Mouse (Mus musculus) small intestine, adult 2 months (tissue): ENCODE results near the gene Mapk1ip1.

Experiments used
- CTCF ChIP-seq: fragments of 200-500 bp; IDR thresholded peaks from 2 replicates; pipeline ENCODE4 v1.5.1; 2012; ENCODE audit warnings: low read depth, mild to moderate bottlenecking, control low read depth, inconsistent platforms, low read length, moderate library complexity, mixed read lengths; ENCODE audit not compliant: insufficient replicate concordance, insufficient read length; ENCODE audit errors: extremely low read depth
- POLR2A ChIP-seq: fragments of 200-500 bp; IDR thresholded peaks from 2 replicates; pipeline ENCODE4 v1.6.1; 2012; ENCODE audit warnings: low read depth, mild to moderate bottlenecking, control low read depth, inconsistent platforms, low read length, moderate library complexity

GRCm38 (mm10) chr7:138854201-138854600 lies 8.1 kb upstream of the Mapk1ip1 start:
- no peak for TF ChIP-seq CTCF
- TF ChIP-seq POLR2A = no peak
